Mouse (Mus musculus): ENCODE results near the gene Stc2. TPM values are rescaled to one million over a fixed set of nuclear protein-coding genes. Genes with fewer than 3 reads are reported as not detected.

Gene Stc2
- total and polyA plus RNA-seq, 2 experiments, result 0.05 to 0.18 TPM

DNA sequence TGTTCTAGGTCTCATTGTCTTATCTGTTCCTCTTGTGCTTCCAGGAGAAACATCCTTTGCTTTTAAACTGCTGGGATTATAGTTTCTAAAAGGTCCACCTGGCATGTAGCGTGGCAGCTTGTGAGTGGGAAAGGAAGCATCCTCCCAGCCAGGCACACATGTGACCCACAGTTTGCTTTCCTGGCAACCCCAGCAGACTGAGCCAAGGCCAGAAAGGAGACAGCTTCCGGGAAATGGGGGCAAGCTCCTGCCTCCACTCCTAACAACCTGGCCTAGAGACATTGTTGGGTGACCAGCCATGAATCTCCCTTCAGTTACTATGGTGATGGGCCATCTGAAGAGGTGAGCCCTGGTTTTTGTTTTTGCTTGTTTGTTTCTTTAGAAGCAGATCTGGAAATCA is 3.9 kb downstream of the Stc2 start:
- WGBS, result 74% methylated on average over 2 of the region's 2 CpGs
- H3K27ac ChIP-seq (replicated peaks; ENCODE audit: insufficient read depth, low read depth, low read length), result no peak overlapping the region
- H3K4me3 ChIP-seq (ENCODE audit: insufficient read depth, low read depth, low read length), result no peak overlapping the region
- no peak overlapping the region for H3K9ac ChIP-seq (ENCODE audit: low read depth, low read length)
- H3K27me3 ChIP-seq (ENCODE audit: control insufficient read depth, insufficient read depth, low read length), result peaks cover 20% of the 10 kb centered on the region; the same call in 1 of the 2 replicates
- H3K36me3 ChIP-seq (ENCODE audit: control insufficient read depth, insufficient read depth, low read length), result no peaks in the 10 kb centered on the region
- DNase-seq (ENCODE audit: extremely low read depth, low read depth, low spot score), result no peak
- TF ChIP-seq POLR2A (IDR thresholded peaks at IDR 0.05; ENCODE audit: extremely low read depth, insufficient read depth, low read length) (no peak), CTCF (IDR thresholded peaks at IDR 0.05; ENCODE audit: low read depth, low read length) (no peak)
- H3K4me1 ChIP-seq (ENCODE audit: control insufficient read depth, insufficient read depth, low read length), result no peaks in the 10 kb centered on the region; the same call in 1 of the 2 replicates
- H3K79me2 ChIP-seq (ENCODE audit: control insufficient read depth, insufficient read depth, low read length), result no peaks in the 10 kb centered on the region

DNA sequence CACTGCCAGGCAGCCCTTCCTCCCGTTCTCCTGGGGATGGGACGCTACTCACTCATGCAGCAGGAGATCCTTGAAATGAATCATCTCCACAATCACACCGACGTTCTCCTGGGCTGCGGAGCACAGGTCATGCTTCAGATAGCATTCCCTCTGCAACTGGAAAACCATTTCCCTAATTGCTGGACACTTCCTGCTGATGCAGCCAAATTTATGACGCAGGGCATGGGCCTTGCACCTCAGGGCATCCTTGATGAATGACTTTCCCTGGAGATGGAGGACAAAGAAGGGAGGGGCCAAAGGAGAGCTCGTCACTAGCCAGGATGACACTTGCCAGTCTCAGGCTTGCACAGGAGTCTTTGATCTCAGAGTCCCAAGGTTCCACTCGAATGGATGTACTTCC is 4.6 kb downstream of the Stc2 start:
- no peak for DNase-seq (ENCODE audit: extremely low read depth, low read depth, low spot score)
- H3K36me3 ChIP-seq (ENCODE audit: control insufficient read depth, insufficient read depth, low read length), result no peaks in the 10 kb centered on the region
- no peak for TF ChIP-seq CTCF (IDR thresholded peaks at IDR 0.05; ENCODE audit: low read depth, low read length)

DNA sequence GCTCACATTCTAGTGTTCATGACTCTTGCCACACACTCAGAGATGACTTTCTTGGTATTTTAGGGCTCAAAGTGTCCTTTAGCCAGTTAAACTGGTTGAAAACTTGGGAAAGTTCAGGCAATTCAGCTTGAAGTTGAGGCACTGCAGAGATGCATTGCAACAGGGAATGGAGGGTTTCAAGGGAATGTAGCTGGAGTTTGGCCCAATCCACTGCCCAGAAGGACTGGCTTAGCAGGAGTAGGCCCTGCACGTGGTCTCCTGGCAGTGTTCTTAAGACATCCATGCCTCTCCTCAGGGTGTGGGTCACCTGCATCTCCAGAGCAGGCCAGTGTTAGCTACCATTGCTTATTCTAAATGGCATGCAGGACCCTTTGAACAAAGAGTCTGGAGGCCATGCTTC is 7.0 kb downstream of the Stc2 start:
- Histone ChIP-seq H3K27me3 (ENCODE audit: control insufficient read depth, insufficient read depth, low read length) (no peaks in the 10 kb centered on the region), H3K27ac (replicated peaks; ENCODE audit: insufficient read depth, low read depth, low read length) (no peak overlapping the region), H3K4me1 (ENCODE audit: control insufficient read depth, insufficient read depth, low read length) (no peaks in the 10 kb centered on the region), H3K36me3 (ENCODE audit: control insufficient read depth, insufficient read depth, low read length) (no peaks in the 10 kb centered on the region), H3K79me2 (ENCODE audit: control insufficient read depth, insufficient read depth, low read length) (no peaks in the 10 kb centered on the region), H3K9ac (ENCODE audit: low read depth, low read length) (no peak overlapping the region), H3K4me3 (ENCODE audit: insufficient read depth, low read depth, low read length) (no peak overlapping the region)
- 88% methylated on average over 1 of the region's 1 CpGs for WGBS
- TF ChIP-seq POLR2A (IDR thresholded peaks at IDR 0.05; ENCODE audit: extremely low read depth, insufficient read depth, low read length) (no peak), CTCF (IDR thresholded peaks at IDR 0.05; ENCODE audit: low read depth, low read length) (no peak)
- no peak for DNase-seq (ENCODE audit: extremely low read depth, low read depth, low spot score)

More for the DNA sequence above, 4.6 kb downstream of the Stc2 start:
- H3K4me3 ChIP-seq (ENCODE audit: insufficient read depth, low read depth, low read length), result no peak overlapping the region
- no peaks in the 10 kb centered on the region for H3K79me2 ChIP-seq (ENCODE audit: control insufficient read depth, insufficient read depth, low read length)
- no peak overlapping the region for H3K27ac ChIP-seq (replicated peaks; ENCODE audit: insufficient read depth, low read depth, low read length)
- H3K27me3 ChIP-seq (ENCODE audit: control insufficient read depth, insufficient read depth, low read length), result peaks cover 20% of the 10 kb centered on the region; the same call in 1 of the 2 replicates
- WGBS, result 67% methylated on average over 8 of the region's 8 CpGs
- H3K4me1 ChIP-seq (ENCODE audit: control insufficient read depth, insufficient read depth, low read length), result no peaks in the 10 kb centered on the region; the same call in 1 of the 2 replicates
- H3K9ac ChIP-seq (ENCODE audit: low read depth, low read length), result no peak overlapping the region

DNA sequence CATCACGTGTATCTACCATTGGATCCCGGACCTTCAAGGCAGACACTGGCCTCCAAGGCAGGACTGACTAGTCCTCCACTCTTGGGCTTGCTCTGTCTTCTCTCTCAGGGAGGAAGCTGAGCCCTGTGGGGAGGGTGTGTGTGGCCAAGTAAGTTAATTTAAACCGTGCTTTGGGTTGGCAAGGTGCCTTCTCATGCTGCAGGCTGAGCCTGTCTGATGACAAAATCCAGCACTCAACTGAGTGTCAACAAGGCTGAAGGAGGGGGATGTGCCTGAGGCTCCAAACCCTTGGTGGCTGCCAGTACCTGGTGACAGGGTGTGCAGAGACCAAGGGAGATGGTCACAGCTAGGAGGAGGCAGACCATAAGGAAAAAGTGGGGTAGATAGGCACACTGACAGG is 7.5 kb downstream of the Stc2 start:
- DNase-seq (ENCODE audit: extremely low read depth, low read depth, low spot score), result no peak
- Histone ChIP-seq H3K4me3 (ENCODE audit: insufficient read depth, low read depth, low read length) (no peak overlapping the region), H3K27ac (replicated peaks; ENCODE audit: insufficient read depth, low read depth, low read length) (no peak overlapping the region), H3K4me1 (ENCODE audit: control insufficient read depth, insufficient read depth, low read length) (no peaks in the 10 kb centered on the region), H3K9ac (ENCODE audit: low read depth, low read length) (no peak overlapping the region), H3K36me3 (ENCODE audit: control insufficient read depth, insufficient read depth, low read length) (no peaks in the 10 kb centered on the region), H3K79me2 (ENCODE audit: control insufficient read depth, insufficient read depth, low read length) (no peaks in the 10 kb centered on the region), H3K27me3 (ENCODE audit: control insufficient read depth, insufficient read depth, low read length) (no peaks in the 10 kb centered on the region)
- WGBS, result 69% methylated on average over 3 of the region's 3 CpGs
- TF ChIP-seq CTCF (IDR thresholded peaks at IDR 0.05; ENCODE audit: low read depth, low read length), result no peak
- no peak for TF ChIP-seq POLR2A (IDR thresholded peaks at IDR 0.05; ENCODE audit: extremely low read depth, insufficient read depth, low read length)

DNA sequence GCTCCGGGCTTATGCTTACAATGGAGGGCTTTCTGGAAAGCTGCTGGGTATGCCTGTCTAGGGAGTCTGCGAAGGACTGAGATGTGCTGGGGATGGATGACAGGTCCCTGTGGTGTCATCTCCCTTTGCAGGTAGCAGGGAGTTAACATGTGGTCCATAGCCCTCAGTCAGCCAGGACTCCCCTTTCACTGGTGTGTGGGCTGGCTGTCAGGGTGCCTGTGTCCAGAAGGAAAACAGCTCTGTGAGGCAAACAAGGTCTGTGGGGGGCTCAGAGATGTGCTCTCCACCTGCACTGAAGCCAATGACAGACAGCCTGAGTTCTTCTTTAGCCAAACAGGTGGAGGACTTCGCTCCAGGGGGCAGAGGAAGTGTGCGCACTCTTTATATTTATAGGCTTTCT is 8.8 kb downstream of the Stc2 start:
- 92% methylated on average over 4 of the region's 4 CpGs for WGBS

DNA sequence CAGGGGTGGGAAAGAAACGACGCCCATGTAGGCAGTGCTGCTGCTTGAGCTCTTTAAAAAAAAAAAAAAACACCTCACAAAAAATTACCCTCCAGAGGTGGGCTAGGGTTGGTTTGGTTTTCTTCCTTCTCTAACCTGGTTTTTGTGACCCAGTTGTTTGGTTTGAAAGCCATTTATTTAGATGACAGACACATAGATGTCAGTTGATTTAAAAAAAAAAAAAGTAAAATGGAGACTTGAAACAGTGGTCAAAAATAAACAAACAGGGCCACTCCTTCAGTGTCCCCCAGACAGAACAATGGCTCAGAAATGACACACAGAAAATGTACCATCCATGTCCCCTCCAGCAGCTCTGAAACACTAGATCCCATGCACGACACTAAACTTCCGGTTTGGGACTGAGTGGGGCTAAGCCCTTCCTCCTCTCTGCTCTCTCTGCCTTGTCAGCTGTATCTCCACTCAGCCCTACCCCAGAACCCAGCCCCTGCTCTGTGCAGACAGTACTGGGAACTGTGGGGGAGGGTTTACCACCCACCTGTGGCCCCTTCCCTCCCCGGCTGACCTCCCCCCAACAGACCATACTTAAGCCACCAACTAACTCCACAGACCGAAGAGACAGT is 10.5 kb downstream of the Stc2 start:
- Histone ChIP-seq H3K4me3 (ENCODE audit: insufficient read depth, low read depth, low read length) (no peak overlapping the region), H3K36me3 (ENCODE audit: control insufficient read depth, insufficient read depth, low read length) (no peaks in the 10 kb centered on the region), H3K4me1 (ENCODE audit: control insufficient read depth, insufficient read depth, low read length) (no peaks in the 10 kb centered on the region), H3K27ac (replicated peaks; ENCODE audit: insufficient read depth, low read depth, low read length) (no peak overlapping the region), H3K9ac (ENCODE audit: low read depth, low read length) (no peak overlapping the region), H3K79me2 (ENCODE audit: control insufficient read depth, insufficient read depth, low read length) (no peaks in the 10 kb centered on the region), H3K27me3 (ENCODE audit: control insufficient read depth, insufficient read depth, low read length) (no peaks in the 10 kb centered on the region)
- TF ChIP-seq CTCF (IDR thresholded peaks at IDR 0.05; ENCODE audit: low read depth, low read length), result no peak
- TF ChIP-seq POLR2A (IDR thresholded peaks at IDR 0.05; ENCODE audit: extremely low read depth, insufficient read depth, low read length), result no peak
- DNase-seq (ENCODE audit: extremely low read depth, low read depth, low spot score), result no peak
- 70% methylated on average over 6 of the region's 6 CpGs for WGBS

More for the DNA sequence above, 8.8 kb downstream of the Stc2 start:
- H3K79me2 ChIP-seq (ENCODE audit: control insufficient read depth, insufficient read depth, low read length), result no peaks in the 10 kb centered on the region
- H3K27me3 ChIP-seq (ENCODE audit: control insufficient read depth, insufficient read depth, low read length), result no peaks in the 10 kb centered on the region
- DNase-seq (ENCODE audit: extremely low read depth, low read depth, low spot score), result no peak
- no peak overlapping the region for H3K4me3 ChIP-seq (ENCODE audit: insufficient read depth, low read depth, low read length)
- H3K27ac ChIP-seq (replicated peaks; ENCODE audit: insufficient read depth, low read depth, low read length), result no peak overlapping the region
- no peak for TF ChIP-seq CTCF (IDR thresholded peaks at IDR 0.05; ENCODE audit: low read depth, low read length)
- TF ChIP-seq POLR2A (IDR thresholded peaks at IDR 0.05; ENCODE audit: extremely low read depth, insufficient read depth, low read length), result no peak
- H3K9ac ChIP-seq (ENCODE audit: low read depth, low read length), result no peak overlapping the region
- H3K36me3 ChIP-seq (ENCODE audit: control insufficient read depth, insufficient read depth, low read length), result no peaks in the 10 kb centered on the region
- no peaks in the 10 kb centered on the region for H3K4me1 ChIP-seq (ENCODE audit: control insufficient read depth, insufficient read depth, low read length)

Data from liver, adult 2 months (tissue).